Mouse (Mus musculus) brain, embryonic 14.5 days (tissue): Measurements from ENCODE around the gene Nme7.

ENCODE experiments used
- CTCF ChIP-seq: fragments of 200-500 bp; IDR thresholded peaks from 2 replicates; pipeline ENCODE4 v1.5.1; 2012; ENCODE audit warnings: inconsistent platforms, mild to moderate bottlenecking, moderate library complexity, borderline replicate concordance; ENCODE audit not compliant: insufficient read depth, insufficient read length; ENCODE audit errors: extremely low read depth
- POLR2A ChIP-seq: fragments of 200-500 bp; IDR thresholded peaks from 2 replicates; pipeline ENCODE4 v1.6.1; 2012; ENCODE audit warnings: mild to moderate bottlenecking, inconsistent platforms, borderline replicate concordance; ENCODE audit not compliant: poor library complexity, insufficient read depth, insufficient read length, severe bottlenecking; ENCODE audit errors: extremely low read depth

DNA sequence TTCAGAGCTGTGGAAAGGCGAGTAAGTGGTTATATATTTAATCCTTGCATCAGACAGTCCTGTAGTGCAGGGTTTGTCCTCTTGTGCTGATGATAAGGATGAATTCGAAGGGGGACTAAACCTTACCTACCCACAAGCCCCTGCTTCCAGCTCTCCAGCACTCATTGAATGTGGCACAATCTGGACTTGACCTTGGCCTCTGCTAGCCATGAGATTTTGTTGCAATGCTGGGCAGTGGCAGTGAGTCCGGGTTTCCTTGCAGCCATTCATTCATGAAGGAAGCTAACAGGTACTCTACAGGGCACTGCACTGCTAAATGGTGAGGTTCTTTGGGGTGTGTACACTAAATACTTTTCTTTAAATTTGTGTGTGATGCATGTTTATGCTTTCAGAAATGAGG lies 49.1 kb upstream of the Nme7 start:
- TF ChIP-seq POLR2A (no peak), CTCF (no peak)
